Mouse (Mus musculus) kidney, adult 2 months (tissue): ENCODE data around the gene D930020B18Rik.

Experiments used
- CTCF ChIP-seq: fragments of 200-500 bp; conservative IDR thresholded peaks from 2 replicates; pipeline ENCODE4 v1.5.1; 2011; ENCODE audit warnings: low read depth, mild to moderate bottlenecking, control low read depth, low read length, moderate library complexity, mixed read lengths; ENCODE audit not compliant: insufficient read depth, insufficient read length
- POLR2A ChIP-seq: fragments of 200-500 bp; IDR thresholded peaks from one replicate; pipeline ENCODE4 v1.6.1; 2011; ENCODE audit warnings: low read depth, low read length, control low read depth

- no peak for TF ChIP-seq CTCF
- TF ChIP-seq POLR2A, result no peak
Measured at GRCm38 (mm10) chr10:121634159-121634558, 7.2 kb upstream of the D930020B18Rik start.
